Mouse (Mus musculus): ENCODE results near the gene Cdyl. TPM values are rescaled to one million over a fixed set of nuclear protein-coding genes. Genes with fewer than 3 reads are reported as not detected.

The Cdyl gene
- polyA plus RNA-seq, 1 experiment from 2014 or later, result 15.0 TPM

GRCm38 (mm10) chr13:35807525-35807924 lies 147.9 kb downstream of the Cdyl start:
- Histone ChIP-seq H3K9me3 (ENCODE audit: control insufficient read depth, low read length) (no peaks in the 10 kb centered on the region), H3K27ac (ENCODE audit: low read depth, low read length) (no peak overlapping the region), H3K4me2 (ENCODE audit: low read depth, low read length, severe bottlenecking) (no peak overlapping the region), H3K4me1 (replicated peaks; ENCODE audit: control insufficient read depth, insufficient read depth, low read length) (peaks cover 3% of the 10 kb centered on the region; the same call in 1 of the 2 replicates), H3K9ac (ENCODE audit: low read length) (no peak overlapping the region), H3K27me3 (ENCODE audit: control insufficient read depth, insufficient read depth, low read length) (no peaks in the 10 kb centered on the region), H3K4me3 (ENCODE audit: low read depth, low read length) (no peak overlapping the region), H3K36me3 (ENCODE audit: control insufficient read depth, insufficient read depth, low read length) (no peaks in the 10 kb centered on the region)
- DNase-seq (ENCODE audit: low spot score), result no peak
- no peak for ATAC-seq (replicated peaks; ENCODE audit: low FRiP score)
- WGBS, result 98% methylated on average over 4 of the region's 4 CpGs

- no peak for ATAC-seq (replicated peaks; ENCODE audit: low FRiP score)
- Histone ChIP-seq H3K36me3 (ENCODE audit: control insufficient read depth, insufficient read depth, low read length) (no peaks in the 10 kb centered on the region), H3K4me3 (ENCODE audit: low read depth, low read length) (no peak overlapping the region), H3K4me2 (ENCODE audit: low read depth, low read length, severe bottlenecking) (no peak overlapping the region), H3K4me1 (replicated peaks; ENCODE audit: control insufficient read depth, insufficient read depth, low read length) (peaks cover 3% of the 10 kb centered on the region; the same call in 1 of the 2 replicates), H3K27me3 (ENCODE audit: control insufficient read depth, insufficient read depth, low read length) (no peaks in the 10 kb centered on the region), H3K27ac (ENCODE audit: low read depth, low read length) (no peak overlapping the region), H3K9ac (ENCODE audit: low read length) (no peak overlapping the region), H3K9me3 (ENCODE audit: control insufficient read depth, low read length) (no peaks in the 10 kb centered on the region)
- 97% methylated on average over 8 of the region's 8 CpGs for WGBS
- no peak for DNase-seq (ENCODE audit: low spot score)
Observed at GRCm38 (mm10) chr13:35807940-35808339, 148.3 kb downstream of the Cdyl start.

GRCm38 (mm10) chr13:35809252-35810159 lies 149.9 kb downstream of the Cdyl start:
- Histone ChIP-seq H3K36me3 (ENCODE audit: control insufficient read depth, insufficient read depth, low read length) (no peaks in the 10 kb centered on the region), H3K4me3 (ENCODE audit: low read depth, low read length) (no peak overlapping the region), H3K27ac (ENCODE audit: low read depth, low read length) (no peak overlapping the region), H3K9ac (ENCODE audit: low read length) (no peak overlapping the region), H3K4me1 (replicated peaks; ENCODE audit: control insufficient read depth, insufficient read depth, low read length) (peaks cover 3% of the 10 kb centered on the region; the same call in 1 of the 2 replicates), H3K27me3 (ENCODE audit: control insufficient read depth, insufficient read depth, low read length) (no peaks in the 10 kb centered on the region), H3K4me2 (ENCODE audit: low read depth, low read length, severe bottlenecking) (no peak overlapping the region), H3K9me3 (ENCODE audit: control insufficient read depth, low read length) (no peaks in the 10 kb centered on the region)
- 80% methylated on average over 5 of the region's 5 CpGs for WGBS
- ATAC-seq (replicated peaks; ENCODE audit: low FRiP score) (no peak), DNase-seq (ENCODE audit: low spot score) (no peak)

- Histone ChIP-seq H3K36me3 (ENCODE audit: control insufficient read depth, insufficient read depth, low read length) (no peaks in the 10 kb centered on the region), H3K4me2 (ENCODE audit: low read depth, low read length, severe bottlenecking) (no peak overlapping the region), H3K27me3 (ENCODE audit: control insufficient read depth, insufficient read depth, low read length) (no peaks in the 10 kb centered on the region), H3K9ac (ENCODE audit: low read length) (no peak overlapping the region), H3K4me1 (replicated peaks; ENCODE audit: control insufficient read depth, insufficient read depth, low read length) (peaks cover 3% of the 10 kb centered on the region; the same call in 1 of the 2 replicates), H3K27ac (ENCODE audit: low read depth, low read length) (no peak overlapping the region), H3K9me3 (ENCODE audit: control insufficient read depth, low read length) (no peaks in the 10 kb centered on the region), H3K4me3 (ENCODE audit: low read depth, low read length) (no peak overlapping the region)
- ATAC-seq (replicated peaks; ENCODE audit: low FRiP score), result no peak
- WGBS, result 78% methylated on average over 6 of the region's 6 CpGs
- no peak for DNase-seq (ENCODE audit: low spot score)
Observed at GRCm38 (mm10) chr13:35810160-35810537, 150.5 kb downstream of the Cdyl start.

GRCm38 (mm10) chr13:35811361-35812190 lies 151.9 kb downstream of the Cdyl start:
- H3K4me1 ChIP-seq (replicated peaks; ENCODE audit: control insufficient read depth, insufficient read depth, low read length), result peaks cover 3% of the 10 kb centered on the region; the same call in 1 of the 2 replicates
- 71% methylated on average over 11 of the region's 11 CpGs for WGBS
- no peak for DNase-seq (ENCODE audit: low spot score)
- no peak overlapping the region for H3K4me3 ChIP-seq (ENCODE audit: low read depth, low read length)
- no peak overlapping the region for H3K9ac ChIP-seq (ENCODE audit: low read length)
- H3K9me3 ChIP-seq (ENCODE audit: control insufficient read depth, low read length), result no peaks in the 10 kb centered on the region
- no peak overlapping the region for H3K4me2 ChIP-seq (ENCODE audit: low read depth, low read length, severe bottlenecking)
- H3K36me3 ChIP-seq (ENCODE audit: control insufficient read depth, insufficient read depth, low read length), result no peaks in the 10 kb centered on the region; the same call in 1 of the 2 replicates
- no peak overlapping the region for H3K27ac ChIP-seq (ENCODE audit: low read depth, low read length)
- no peak for ATAC-seq (replicated peaks; ENCODE audit: low FRiP score)
- H3K27me3 ChIP-seq (ENCODE audit: control insufficient read depth, insufficient read depth, low read length), result no peaks in the 10 kb centered on the region

GRCm38 (mm10) chr13:35812191-35812440 lies 152.5 kb downstream of the Cdyl start:
- ATAC-seq (replicated peaks; ENCODE audit: low FRiP score), result no peak
- Histone ChIP-seq H3K4me3 (ENCODE audit: low read depth, low read length) (no peak overlapping the region), H3K36me3 (ENCODE audit: control insufficient read depth, insufficient read depth, low read length) (no peaks in the 10 kb centered on the region; the same call in 1 of the 2 replicates), H3K4me1 (replicated peaks; ENCODE audit: control insufficient read depth, insufficient read depth, low read length) (peaks cover 3% of the 10 kb centered on the region; the same call in 1 of the 2 replicates), H3K4me2 (ENCODE audit: low read depth, low read length, severe bottlenecking) (no peak overlapping the region), H3K9me3 (ENCODE audit: control insufficient read depth, low read length) (no peaks in the 10 kb centered on the region), H3K27me3 (ENCODE audit: control insufficient read depth, insufficient read depth, low read length) (no peaks in the 10 kb centered on the region), H3K27ac (ENCODE audit: low read depth, low read length) (no peak overlapping the region), H3K9ac (ENCODE audit: low read length) (no peak overlapping the region)
- WGBS, result 48% methylated on average over 6 of the region's 6 CpGs
- no peak for DNase-seq (ENCODE audit: low spot score)

- Histone ChIP-seq H3K27ac (ENCODE audit: low read depth, low read length) (no peak overlapping the region), H3K9me3 (ENCODE audit: control insufficient read depth, low read length) (no peaks in the 10 kb centered on the region), H3K4me1 (replicated peaks; ENCODE audit: control insufficient read depth, insufficient read depth, low read length) (peaks cover 3% of the 10 kb centered on the region; the same call in 1 of the 2 replicates), H3K9ac (ENCODE audit: low read length) (no peak overlapping the region), H3K4me3 (ENCODE audit: low read depth, low read length) (no peak overlapping the region), H3K36me3 (ENCODE audit: control insufficient read depth, insufficient read depth, low read length) (no peaks in the 10 kb centered on the region; the same call in 1 of the 2 replicates), H3K27me3 (ENCODE audit: control insufficient read depth, insufficient read depth, low read length) (no peaks in the 10 kb centered on the region), H3K4me2 (ENCODE audit: low read depth, low read length, severe bottlenecking) (no peak overlapping the region)
- ATAC-seq (replicated peaks; ENCODE audit: low FRiP score) (no peak), DNase-seq (ENCODE audit: low spot score) (no peak)
- 88% methylated on average over 7 of the region's 7 CpGs for WGBS
Observed at GRCm38 (mm10) chr13:35813348-35814127, 153.9 kb downstream of the Cdyl start.

- Histone ChIP-seq H3K4me3 (ENCODE audit: low read depth, low read length) (no peak overlapping the region), H3K36me3 (ENCODE audit: control insufficient read depth, insufficient read depth, low read length) (no peaks in the 10 kb centered on the region; the same call in 1 of the 2 replicates), H3K27ac (ENCODE audit: low read depth, low read length) (no peak overlapping the region), H3K9me3 (ENCODE audit: control insufficient read depth, low read length) (no peaks in the 10 kb centered on the region), H3K4me1 (replicated peaks; ENCODE audit: control insufficient read depth, insufficient read depth, low read length) (0 out of 2 replicates have a peak, but pooled peaks cover 3% of the 10 kb centered on the region), H3K4me2 (ENCODE audit: low read depth, low read length, severe bottlenecking) (no peak overlapping the region), H3K27me3 (ENCODE audit: control insufficient read depth, insufficient read depth, low read length) (no peaks in the 10 kb centered on the region), H3K9ac (ENCODE audit: low read length) (no peak overlapping the region)
- DNase-seq (ENCODE audit: low spot score), result no peak
- 93% methylated on average over 8 of the region's 8 CpGs for WGBS
- no peak for ATAC-seq (replicated peaks; ENCODE audit: low FRiP score)
Observed at GRCm38 (mm10) chr13:35815205-35815726, 155.6 kb downstream of the Cdyl start.
